In the genomic region with DNA sequence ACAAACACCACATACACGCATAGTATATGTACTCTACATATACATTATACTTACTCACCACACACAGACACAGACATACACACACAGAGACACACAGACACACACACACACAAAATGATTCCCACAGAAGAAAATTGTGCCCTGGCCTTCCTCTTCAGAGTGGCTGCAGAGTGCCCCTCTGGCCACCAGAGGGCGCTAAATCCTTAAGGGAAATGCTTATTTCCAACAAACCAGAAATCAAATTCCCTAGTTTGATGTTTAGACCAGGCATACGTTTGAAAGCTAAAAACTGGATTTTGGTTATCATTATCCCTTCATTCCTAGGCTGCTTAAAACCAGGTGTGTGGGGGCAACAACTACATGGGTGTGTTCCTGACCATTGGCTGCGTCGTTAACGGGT, we compare ENCODE assay signal across 8 mouse cellular contexts.
DNase-seq lines count a peak whose midpoint lies in the region; ATAC-seq and TF ChIP-seq lines count a peak whose summit lies in the region.

No protein-coding gene starts in this region.

- 50% methylated on average over 6 of the region's 6 CpGs for WGBS in embryonic facial prominence, embryonic 11.5 days
- 46% methylated on average over 6 of the region's 6 CpGs for WGBS in liver, postnatal 0 days (ENCODE audit: insufficient replicate concordance)

- TF ChIP-seq CTCF in liver, postnatal 0 days (IDR thresholded peaks at IDR 0.05; ENCODE audit: low read depth) = peak; percentile 98

- H3K36me3 ChIP-seq in embryonic facial prominence, embryonic 11.5 days (replicated peaks; ENCODE audit: control insufficient read depth, insufficient read depth, low read depth, low read length) = no peaks in the 10 kb centered on the region
- H3K36me3 ChIP-seq in liver, postnatal 0 days (replicated peaks; ENCODE audit: insufficient read depth, low read length) = no peaks in the 10 kb centered on the region

- no peak for ATAC-seq in embryonic facial prominence, embryonic 11.5 days (replicated peaks; ENCODE audit: insufficient number of reproducible peaks, low FRiP score, low TSS enrichment, low read depth)
- no peak for ATAC-seq in liver, postnatal 0 days

- no peaks in the 10 kb centered on the region for H3K4me1 ChIP-seq in embryonic facial prominence, embryonic 11.5 days (ENCODE audit: control insufficient read depth, insufficient read depth, low read length)
- peaks cover 16% of the 10 kb centered on the region; the same call in 1 of the 2 replicates for H3K4me1 ChIP-seq in liver, postnatal 0 days (ENCODE audit: insufficient read depth)

- H3K4me3 ChIP-seq in embryonic facial prominence, embryonic 11.5 days (ENCODE audit: low read depth, low read length) = no peak overlapping the region
- H3K4me3 ChIP-seq in liver, postnatal 0 days (ENCODE audit: low read depth, low read length) = no peak overlapping the region

- no peak overlapping the region for H3K27ac ChIP-seq in embryonic facial prominence, embryonic 11.5 days (replicated peaks; ENCODE audit: low read depth, low read length)
- H3K27ac ChIP-seq in liver, postnatal 0 days (ENCODE audit: low read depth) = no peak overlapping the region

- TF ChIP-seq EP300 in liver, postnatal 0 days (IDR thresholded peaks at IDR 0.05; ENCODE audit: low read depth) = no peak

- H3K9ac ChIP-seq in embryonic facial prominence, embryonic 11.5 days (replicated peaks; ENCODE audit: low read length) = no peak overlapping the region
- H3K9ac ChIP-seq in liver, postnatal 0 days (replicated peaks) = no peak overlapping the region

- peak; percentile 52 to 85 for DNase-seq in adrenal gland, adult (ENCODE audit: inconsistent age in 2 of 2, low spot score in 1 of 2)
- no peak for DNase-seq in adrenal gland, adult 8-10 months
- peak; percentile 81 for DNase-seq in 3T3-L1 (ENCODE audit: low read depth, low spot score)
- peak; percentile 81 for DNase-seq in adrenal gland, postnatal 14 days
- DNase-seq in embryonic facial prominence, embryonic 11.5 days (ENCODE audit: low spot score) = peak; percentile 85
- peak; percentile 42 to 79 for DNase-seq in kidney, postnatal 36 days
- DNase-seq in liver, postnatal 0 days = peak; percentile 78
- DNase-seq in right cerebral cortex, postnatal 10 days (ENCODE audit: low spot score in 2 of 2) = peak; percentile 66 to 84

- H3K9me3 ChIP-seq in embryonic facial prominence, embryonic 11.5 days (replicated peaks; ENCODE audit: control insufficient read depth, low read length) = no peaks in the 10 kb centered on the region
- H3K9me3 ChIP-seq in liver, postnatal 0 days (ENCODE audit: low read length) = no peaks in the 10 kb centered on the region

- no peak overlapping the region for H3K4me2 ChIP-seq in embryonic facial prominence, embryonic 11.5 days (ENCODE audit: low read depth, low read length)
- H3K4me2 ChIP-seq in liver, postnatal 0 days (ENCODE audit: low read depth, low read length) = peak overlapping the region; percentile 64

- no peaks in the 10 kb centered on the region for H3K27me3 ChIP-seq in embryonic facial prominence, embryonic 11.5 days (ENCODE audit: control insufficient read depth, insufficient read depth, low read length)
- H3K27me3 ChIP-seq in liver, postnatal 0 days (ENCODE audit: insufficient read depth, low read length) = peaks cover 3% of the 10 kb centered on the region; the same call in 1 of the 2 replicates
